Mouse (Mus musculus): ENCODE measurements around the gene Btbd3. TPM values are rescaled to one million over a fixed set of nuclear protein-coding genes. Genes with fewer than 3 reads are reported as not detected.

Gene Btbd3
- polyA plus RNA-seq, 1 experiment = 1.6 TPM

DNA sequence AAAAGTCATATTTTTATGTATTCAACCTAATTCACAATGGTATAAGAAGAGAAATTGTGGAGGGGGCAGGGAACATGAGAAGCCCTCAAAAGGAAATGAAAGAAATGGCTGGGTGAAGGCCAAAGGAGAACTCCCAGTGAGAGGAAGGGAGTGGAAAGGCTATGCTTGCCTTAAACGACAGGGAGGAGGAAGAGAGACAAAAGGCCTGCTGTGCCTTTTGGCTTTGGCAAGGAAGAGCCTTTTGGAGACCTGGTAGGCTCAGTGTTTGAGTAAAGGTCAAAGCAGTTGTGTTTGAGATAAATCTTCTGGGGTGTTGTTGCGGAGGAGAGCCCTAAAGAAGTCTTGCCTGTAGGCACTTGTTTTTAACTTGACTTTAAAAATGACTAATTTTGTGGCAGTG, 175.6 kb downstream of the Btbd3 start:
- no peaks in the 10 kb centered on the region for H3K27me3 ChIP-seq (ENCODE audit: control insufficient read depth, insufficient read depth, low read length)
- H3K4me3 ChIP-seq (ENCODE audit: control insufficient read depth, low read depth, low read length) = no peak overlapping the region
- no peaks in the 10 kb centered on the region for H3K36me3 ChIP-seq (ENCODE audit: control insufficient read depth, insufficient read depth, low read length)
- TF ChIP-seq CTCF (IDR thresholded peaks at IDR 0.05; ENCODE audit: control insufficient read depth, insufficient read depth, insufficient replicate concordance, low read depth, low read length) = no peak
- no peak for TF ChIP-seq POLR2A (IDR thresholded peaks at IDR 0.05; ENCODE audit: control insufficient read depth, low read depth, low read length)
- no peak overlapping the region for H3K27ac ChIP-seq (ENCODE audit: control insufficient read depth, insufficient read depth, low read depth, low read length)
- no peaks in the 10 kb centered on the region for H3K4me1 ChIP-seq (ENCODE audit: control insufficient read depth, insufficient read depth, low read length)

DNA sequence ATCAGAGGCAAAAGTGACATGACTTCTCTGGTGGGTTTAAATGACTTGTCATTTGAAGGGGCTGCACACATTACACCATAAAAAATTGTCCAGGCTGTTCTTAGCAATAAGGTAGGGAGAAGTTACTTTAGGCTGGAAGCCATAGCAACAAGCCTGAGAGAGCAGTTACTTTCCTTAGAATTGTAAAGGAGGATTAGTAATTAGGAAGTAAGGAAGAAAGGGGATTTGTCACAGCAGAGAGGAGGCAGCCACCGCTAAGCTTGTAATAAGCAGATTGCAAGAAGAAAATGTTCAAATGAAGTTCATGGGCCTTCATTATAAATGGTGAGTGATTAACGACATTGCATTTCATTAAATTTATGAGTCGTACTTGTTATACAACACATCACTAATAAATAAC, 190.1 kb downstream of the Btbd3 start:
- Histone ChIP-seq H3K36me3 (ENCODE audit: control insufficient read depth, insufficient read depth, low read length) (no peaks in the 10 kb centered on the region), H3K27me3 (ENCODE audit: control insufficient read depth, insufficient read depth, low read length) (no peaks in the 10 kb centered on the region), H3K4me1 (ENCODE audit: control insufficient read depth, insufficient read depth, low read length) (no peaks in the 10 kb centered on the region), H3K4me3 (ENCODE audit: control insufficient read depth, low read depth, low read length) (no peak overlapping the region), H3K27ac (ENCODE audit: control insufficient read depth, insufficient read depth, low read depth, low read length) (no peak overlapping the region)
- TF ChIP-seq CTCF (IDR thresholded peaks at IDR 0.05; ENCODE audit: control insufficient read depth, insufficient read depth, insufficient replicate concordance, low read depth, low read length) (no peak), POLR2A (IDR thresholded peaks at IDR 0.05; ENCODE audit: control insufficient read depth, low read depth, low read length) (no peak)

DNA sequence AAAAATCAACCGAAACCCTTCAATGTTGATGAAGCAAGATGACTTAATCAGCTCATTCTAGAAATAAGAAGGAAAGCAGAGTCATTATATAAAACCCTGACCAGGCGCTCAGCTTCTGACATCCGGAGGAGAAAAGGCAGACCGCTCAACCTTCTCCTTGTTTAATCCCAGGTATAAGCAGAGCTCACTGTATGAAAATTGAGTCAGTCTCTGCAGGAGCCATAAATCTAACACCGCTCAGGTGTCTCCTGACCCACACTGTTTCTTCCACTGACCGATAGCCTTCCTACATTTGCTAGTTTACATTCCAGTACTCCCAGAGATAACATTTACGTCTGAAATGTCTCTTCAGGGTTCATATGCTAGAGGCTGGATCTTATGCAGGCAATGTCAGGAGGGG, 190.6 kb downstream of the Btbd3 start:
- H3K4me1 ChIP-seq (ENCODE audit: control insufficient read depth, insufficient read depth, low read length) = no peaks in the 10 kb centered on the region
- TF ChIP-seq POLR2A (IDR thresholded peaks at IDR 0.05; ENCODE audit: control insufficient read depth, low read depth, low read length) (no peak), CTCF (IDR thresholded peaks at IDR 0.05; ENCODE audit: control insufficient read depth, insufficient read depth, insufficient replicate concordance, low read depth, low read length) (no peak)
- no peaks in the 10 kb centered on the region for H3K36me3 ChIP-seq (ENCODE audit: control insufficient read depth, insufficient read depth, low read length)
- no peaks in the 10 kb centered on the region for H3K27me3 ChIP-seq (ENCODE audit: control insufficient read depth, insufficient read depth, low read length)
- H3K27ac ChIP-seq (ENCODE audit: control insufficient read depth, insufficient read depth, low read depth, low read length) = no peak overlapping the region
- H3K4me3 ChIP-seq (ENCODE audit: control insufficient read depth, low read depth, low read length) = no peak overlapping the region

DNA sequence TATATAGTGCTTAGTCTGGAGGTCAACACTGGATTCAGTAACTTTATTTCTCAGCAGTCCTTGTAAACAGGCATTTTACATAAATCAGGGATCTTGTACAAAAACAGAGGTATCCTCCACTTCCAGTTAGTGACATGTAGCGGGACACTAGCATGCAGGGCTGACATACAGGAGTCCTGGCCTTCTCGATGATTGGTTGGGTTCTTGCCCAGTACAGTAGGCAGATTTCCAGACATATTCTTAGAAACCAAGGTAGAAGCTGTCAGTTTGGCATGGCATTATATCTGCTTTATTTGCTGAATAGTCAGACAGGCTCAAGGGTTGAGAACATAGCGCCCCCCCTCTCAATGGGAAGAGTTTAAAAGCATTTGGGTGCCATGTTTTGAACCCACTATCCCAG, 191.3 kb downstream of the Btbd3 start:
- H3K27ac ChIP-seq (ENCODE audit: control insufficient read depth, insufficient read depth, low read depth, low read length) = no peak overlapping the region
- H3K4me3 ChIP-seq (ENCODE audit: control insufficient read depth, low read depth, low read length) = no peak overlapping the region
- H3K27me3 ChIP-seq (ENCODE audit: control insufficient read depth, insufficient read depth, low read length) = no peaks in the 10 kb centered on the region
- no peak for TF ChIP-seq CTCF (IDR thresholded peaks at IDR 0.05; ENCODE audit: control insufficient read depth, insufficient read depth, insufficient replicate concordance, low read depth, low read length)
- no peak for TF ChIP-seq POLR2A (IDR thresholded peaks at IDR 0.05; ENCODE audit: control insufficient read depth, low read depth, low read length)
- no peaks in the 10 kb centered on the region for H3K4me1 ChIP-seq (ENCODE audit: control insufficient read depth, insufficient read depth, low read length)
- no peaks in the 10 kb centered on the region for H3K36me3 ChIP-seq (ENCODE audit: control insufficient read depth, insufficient read depth, low read length)

DNA sequence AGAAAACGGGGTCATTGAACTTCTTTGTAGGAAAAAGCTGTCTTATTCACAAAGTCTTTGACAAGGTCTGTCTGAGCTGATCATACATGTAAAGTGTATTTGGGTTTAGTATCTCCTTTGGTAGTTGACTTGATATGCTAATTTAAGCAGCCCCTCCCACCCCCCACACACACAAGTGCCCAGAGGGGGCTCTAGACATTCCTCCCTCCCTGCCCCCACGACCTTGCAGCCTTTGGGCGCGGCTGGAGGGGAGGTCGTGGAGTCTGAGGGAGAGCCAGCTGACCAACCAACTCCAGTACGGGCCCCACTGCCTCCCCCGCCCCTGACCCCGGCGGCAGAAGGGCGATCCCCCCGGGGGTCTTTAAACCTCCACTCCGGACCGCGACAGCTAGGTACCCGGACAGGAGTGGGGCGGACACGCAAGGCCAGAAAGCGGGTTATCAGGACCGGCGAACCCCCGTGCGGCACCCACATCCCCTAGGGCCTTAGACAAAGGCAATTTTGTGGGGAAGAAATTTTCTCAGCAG, 211.7 kb downstream of the Btbd3 start:
- H3K27ac ChIP-seq (ENCODE audit: control insufficient read depth, insufficient read depth, low read depth, low read length) = no peak overlapping the region
- H3K4me3 ChIP-seq (ENCODE audit: control insufficient read depth, low read depth, low read length) = no peak overlapping the region
- peaks cover 3% of the 10 kb centered on the region; the same call in 1 of the 2 replicates for H3K4me1 ChIP-seq (ENCODE audit: control insufficient read depth, insufficient read depth, low read length)
- no peaks in the 10 kb centered on the region for H3K36me3 ChIP-seq (ENCODE audit: control insufficient read depth, insufficient read depth, low read length)
- no peaks in the 10 kb centered on the region for H3K27me3 ChIP-seq (ENCODE audit: control insufficient read depth, insufficient read depth, low read length)
- TF ChIP-seq POLR2A (IDR thresholded peaks at IDR 0.05; ENCODE audit: control insufficient read depth, low read depth, low read length) (no peak), CTCF (IDR thresholded peaks at IDR 0.05; ENCODE audit: control insufficient read depth, insufficient read depth, insufficient replicate concordance, low read depth, low read length) (no peak)

DNA sequence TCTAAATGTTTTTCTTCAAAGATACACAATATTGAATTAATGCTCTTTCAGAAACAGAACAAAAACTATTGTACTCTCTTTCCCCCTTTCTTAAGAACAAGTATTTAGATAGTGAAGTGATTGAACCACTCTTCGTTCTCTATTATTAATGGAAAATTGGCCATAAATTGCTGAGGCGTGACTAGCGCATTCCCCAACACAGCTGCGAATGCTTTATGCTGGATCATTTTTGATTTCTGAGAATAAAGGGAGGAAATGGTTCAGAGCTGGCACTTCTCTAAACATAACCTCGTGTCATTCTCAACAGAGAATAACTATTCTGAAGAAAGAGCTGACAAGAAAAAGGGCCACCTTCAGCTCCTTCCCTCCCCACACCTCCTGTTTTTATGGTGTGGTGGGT, 217.0 kb downstream of the Btbd3 start:
- Histone ChIP-seq H3K4me1 (ENCODE audit: control insufficient read depth, insufficient read depth, low read length) (no peaks in the 10 kb centered on the region; the same call in 1 of the 2 replicates), H3K4me3 (ENCODE audit: control insufficient read depth, low read depth, low read length) (no peak overlapping the region), H3K27me3 (ENCODE audit: control insufficient read depth, insufficient read depth, low read length) (no peaks in the 10 kb centered on the region), H3K36me3 (ENCODE audit: control insufficient read depth, insufficient read depth, low read length) (no peaks in the 10 kb centered on the region), H3K27ac (ENCODE audit: control insufficient read depth, insufficient read depth, low read depth, low read length) (no peak overlapping the region)
- TF ChIP-seq CTCF (IDR thresholded peaks at IDR 0.05; ENCODE audit: control insufficient read depth, insufficient read depth, insufficient replicate concordance, low read depth, low read length) = no peak
- no peak for TF ChIP-seq POLR2A (IDR thresholded peaks at IDR 0.05; ENCODE audit: control insufficient read depth, low read depth, low read length)

DNA sequence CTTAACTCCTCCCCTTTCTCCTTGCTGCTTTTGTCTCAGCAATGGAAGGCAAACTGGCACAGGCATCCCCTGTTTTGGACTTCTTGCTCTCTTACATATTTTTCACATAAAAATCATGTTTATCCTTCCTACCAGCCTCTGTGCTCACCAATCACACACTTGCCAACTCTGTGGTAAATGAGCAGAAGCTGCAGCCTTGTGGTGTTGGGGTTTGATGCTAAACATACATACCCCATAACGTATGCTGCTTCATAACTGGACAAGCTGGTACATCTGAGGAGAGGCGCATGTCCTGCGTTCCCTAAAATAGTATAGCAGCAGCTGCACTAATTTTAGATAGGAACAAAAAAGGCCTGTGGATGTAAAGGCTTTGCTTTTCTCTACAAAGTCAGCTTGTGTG, 220.1 kb downstream of the Btbd3 start:
- Histone ChIP-seq H3K4me3 (ENCODE audit: control insufficient read depth, low read depth, low read length) (no peak overlapping the region), H3K4me1 (ENCODE audit: control insufficient read depth, insufficient read depth, low read length) (no peaks in the 10 kb centered on the region), H3K36me3 (ENCODE audit: control insufficient read depth, insufficient read depth, low read length) (no peaks in the 10 kb centered on the region), H3K27ac (ENCODE audit: control insufficient read depth, insufficient read depth, low read depth, low read length) (no peak overlapping the region), H3K27me3 (ENCODE audit: control insufficient read depth, insufficient read depth, low read length) (no peaks in the 10 kb centered on the region)
- TF ChIP-seq CTCF (IDR thresholded peaks at IDR 0.05; ENCODE audit: control insufficient read depth, insufficient read depth, insufficient replicate concordance, low read depth, low read length) (no peak), POLR2A (IDR thresholded peaks at IDR 0.05; ENCODE audit: control insufficient read depth, low read depth, low read length) (no peak)

DNA sequence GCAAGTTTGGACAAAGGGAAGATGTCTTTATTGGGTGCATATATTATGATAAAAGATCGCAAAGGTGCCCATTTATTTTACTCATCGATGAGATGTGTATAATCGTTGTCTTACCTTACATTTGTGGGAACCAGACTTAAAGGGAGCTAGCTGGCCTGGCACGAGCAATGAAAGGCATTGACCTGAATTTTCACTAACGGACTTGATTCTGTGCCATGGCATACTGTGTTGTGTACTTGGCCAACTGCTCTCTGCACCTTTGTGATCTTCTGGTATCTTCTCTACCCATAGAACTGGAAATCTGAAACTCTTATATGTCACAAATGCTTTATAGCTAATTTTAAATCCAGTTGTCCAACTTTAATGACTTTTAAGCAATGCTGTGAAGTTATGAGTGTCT, 220.9 kb downstream of the Btbd3 start:
- Histone ChIP-seq H3K4me1 (ENCODE audit: control insufficient read depth, insufficient read depth, low read length) (no peaks in the 10 kb centered on the region), H3K36me3 (ENCODE audit: control insufficient read depth, insufficient read depth, low read length) (no peaks in the 10 kb centered on the region), H3K27me3 (ENCODE audit: control insufficient read depth, insufficient read depth, low read length) (no peaks in the 10 kb centered on the region), H3K27ac (ENCODE audit: control insufficient read depth, insufficient read depth, low read depth, low read length) (no peak overlapping the region), H3K4me3 (ENCODE audit: control insufficient read depth, low read depth, low read length) (no peak overlapping the region)
- no peak for TF ChIP-seq POLR2A (IDR thresholded peaks at IDR 0.05; ENCODE audit: control insufficient read depth, low read depth, low read length)
- TF ChIP-seq CTCF (IDR thresholded peaks at IDR 0.05; ENCODE audit: control insufficient read depth, insufficient read depth, insufficient replicate concordance, low read depth, low read length) = no peak
